Mouse (Mus musculus): ENCODE measurements around the gene E4f1. TPM values are rescaled to one million over a fixed set of nuclear protein-coding genes. Genes with fewer than 3 reads are reported as not detected.
"Not testable (repeated sequence)": the region's sequence is repeated elsewhere in the genome, so short reads cannot be mapped to it uniquely, and the experiment has no call there.

Gene E4f1
- total RNA-seq, 2 experiments from 2014 or later: 19.0 to 25.2 TPM

DNA sequence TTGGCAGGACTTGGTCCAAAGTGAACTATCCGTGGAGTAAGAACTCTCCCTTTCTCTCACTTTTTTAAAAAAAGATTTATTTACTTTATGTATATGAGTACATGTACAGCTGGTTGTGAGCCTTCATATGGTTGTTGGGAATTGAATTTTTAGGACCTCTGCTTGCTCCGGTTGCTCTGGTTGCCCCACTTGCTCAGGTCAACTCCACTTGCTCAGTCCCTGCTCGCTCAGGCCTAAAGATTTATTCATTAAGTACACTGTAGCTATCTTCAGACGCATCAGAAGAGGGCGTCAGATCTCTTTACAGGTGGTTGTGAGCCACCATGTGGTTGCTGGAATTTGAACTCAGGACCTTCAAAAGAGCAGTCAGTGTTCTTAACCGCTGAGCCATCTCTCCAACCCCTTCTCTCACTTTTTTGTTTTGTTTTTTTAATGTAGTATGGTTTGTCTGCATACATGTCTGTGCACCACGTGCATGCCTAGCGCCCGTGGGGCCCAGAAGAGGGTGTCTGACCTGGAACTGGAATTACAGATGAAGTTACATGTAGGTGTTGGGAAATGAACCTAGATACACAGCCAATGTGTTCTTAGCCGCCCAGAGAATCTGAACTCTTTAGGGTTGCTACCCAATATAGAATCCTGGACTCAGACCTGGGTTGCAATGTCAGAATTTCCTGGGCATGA is 14.4 kb downstream of the E4f1 start:
- DNase-seq: not testable (repeated sequence)

DNA sequence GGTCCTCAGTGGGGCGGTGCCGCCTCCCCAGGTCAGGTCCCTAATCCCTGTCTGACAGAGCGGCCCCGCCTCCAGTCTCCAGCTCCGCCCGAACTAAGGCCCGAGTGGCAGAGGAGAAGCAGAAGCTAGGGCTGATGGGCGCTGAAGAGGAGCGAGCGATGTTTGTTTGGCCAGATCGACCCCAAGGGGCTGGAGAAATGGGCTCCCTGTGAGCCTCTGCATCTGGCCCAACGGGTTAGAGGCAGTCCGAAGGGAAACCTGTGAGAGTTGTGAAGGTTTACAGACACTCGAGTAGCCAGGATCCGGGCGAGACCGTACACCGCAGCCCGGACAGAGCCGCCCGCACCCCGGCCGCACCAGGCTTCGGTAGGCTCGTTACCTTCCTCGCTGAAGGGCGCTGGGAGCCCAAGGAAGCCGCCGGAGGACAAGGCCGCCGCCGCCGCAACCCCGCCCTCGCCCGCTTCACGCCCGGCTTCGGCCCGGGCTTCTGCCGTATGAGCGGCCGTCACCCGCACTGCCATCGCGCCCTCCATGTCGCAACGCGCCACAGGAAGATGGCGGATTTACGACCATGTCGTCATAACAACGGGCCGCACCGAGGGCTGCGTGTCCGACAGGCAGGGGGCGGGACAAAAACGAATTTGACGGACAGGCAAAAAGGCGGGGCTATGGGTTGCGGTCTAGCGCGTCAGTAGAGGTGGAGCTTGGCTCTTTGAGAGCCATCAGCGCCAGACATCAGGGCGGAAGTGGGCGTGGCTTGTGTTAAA is 15.2 kb downstream of the E4f1 start:
- DNase-seq: peak; percentile 100

DNA sequence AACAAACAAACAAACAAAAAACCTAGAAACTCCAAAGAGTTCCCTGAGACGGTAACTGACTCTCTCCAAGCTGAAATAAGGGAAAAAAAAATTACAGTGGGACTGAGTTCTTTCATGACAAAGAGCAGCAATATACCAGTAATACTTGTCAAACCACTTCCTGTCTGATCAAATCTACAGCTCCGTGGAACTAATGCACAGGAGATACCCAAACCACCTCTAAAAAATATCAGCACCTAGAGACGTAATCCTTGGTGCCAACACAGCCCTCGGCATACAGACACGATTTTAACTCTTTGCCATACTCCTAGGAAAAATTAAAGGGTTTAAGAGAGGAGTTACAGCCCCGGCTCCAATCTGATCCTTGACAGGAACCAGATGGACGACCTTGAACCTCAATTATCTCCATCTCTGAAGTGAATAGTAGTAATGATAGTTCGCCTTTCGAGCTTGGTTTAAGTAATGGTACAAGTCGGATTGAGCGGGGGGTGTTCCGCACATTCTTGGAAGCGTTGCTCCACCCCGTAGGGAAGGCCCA is 15.8 kb downstream of the E4f1 start:
- DNase-seq: no peak

DNA sequence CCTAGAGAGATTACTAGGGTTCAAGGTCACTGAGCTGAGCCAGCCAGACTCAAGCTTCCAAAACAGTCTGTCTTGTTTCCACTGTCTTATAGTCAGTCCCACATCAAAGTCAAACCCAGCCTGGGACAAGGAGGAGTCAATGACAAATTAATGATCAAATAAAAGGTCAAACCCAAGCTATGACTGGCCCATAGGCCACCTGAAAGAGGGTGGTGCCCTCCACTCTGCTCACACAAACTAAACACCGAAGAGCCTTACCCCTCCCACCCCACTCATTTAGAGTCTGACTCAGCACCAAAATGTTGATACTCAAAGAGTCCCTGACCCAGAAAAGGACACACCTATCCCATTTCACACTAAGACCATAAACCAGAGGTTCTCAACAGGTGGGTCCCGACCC is 16.7 kb downstream of the E4f1 start:
- no peak for DNase-seq

DNA sequence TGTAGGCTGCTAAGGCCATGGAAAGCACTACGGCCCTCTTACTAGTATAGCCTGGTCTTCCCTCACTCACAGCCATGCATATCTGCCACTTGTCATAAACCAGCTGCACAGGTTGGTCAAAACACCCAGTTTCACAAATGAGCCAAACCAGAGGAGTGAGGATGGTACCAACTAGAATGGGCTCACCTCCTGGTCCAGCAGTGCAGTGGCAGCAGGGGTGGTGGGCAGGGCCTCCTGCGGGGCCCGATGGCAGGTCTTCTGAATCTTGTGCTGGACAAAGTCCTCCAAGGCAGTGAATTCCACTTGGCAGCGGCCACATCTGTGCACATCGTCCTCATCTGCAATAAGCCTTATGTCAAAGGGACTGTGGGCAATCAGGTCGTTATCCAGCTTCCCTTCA is 18.9 kb downstream of the E4f1 start:
- no peak for DNase-seq

DNA sequence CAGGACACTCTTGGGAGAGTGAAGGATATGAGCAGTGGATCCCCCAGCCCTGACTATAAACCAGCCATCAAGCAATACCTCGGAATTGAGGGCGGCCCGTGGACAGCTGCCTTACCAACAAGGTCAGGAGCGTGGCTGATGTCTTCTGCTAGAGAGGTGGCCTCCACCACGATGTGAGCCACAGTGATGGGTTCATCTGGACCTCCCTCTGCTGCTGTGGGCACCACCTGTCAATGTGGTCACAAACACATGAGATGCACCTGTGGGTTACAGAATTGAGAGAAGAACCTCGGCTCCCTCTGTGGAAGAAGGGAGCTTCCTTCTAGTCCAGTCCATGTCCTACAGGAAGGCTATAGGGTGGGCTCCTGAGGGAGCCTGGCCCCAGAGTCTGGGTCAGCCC is 20.6 kb downstream of the E4f1 start:
- DNase-seq: no peak

DNA sequence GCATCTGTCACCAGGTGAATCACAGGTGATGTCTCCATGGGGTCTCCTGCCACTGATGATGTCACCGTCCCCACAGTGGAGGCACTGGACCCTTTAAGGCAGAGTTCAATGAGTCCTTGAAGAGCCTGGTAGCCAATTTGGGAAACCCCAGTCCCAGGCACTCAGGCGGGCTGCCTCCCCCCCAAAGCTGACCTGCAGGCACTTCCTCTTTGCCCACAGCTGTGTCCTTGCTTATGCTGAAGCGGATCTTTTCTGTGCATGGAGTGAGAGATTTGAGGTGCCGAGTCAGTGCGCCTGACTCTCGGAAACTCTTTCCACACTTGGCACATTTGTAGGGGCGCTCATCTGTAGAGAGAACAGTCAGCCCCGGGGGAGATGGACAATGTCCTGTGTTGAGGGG is 23.5 kb downstream of the E4f1 start:
- no peak for DNase-seq

DNA sequence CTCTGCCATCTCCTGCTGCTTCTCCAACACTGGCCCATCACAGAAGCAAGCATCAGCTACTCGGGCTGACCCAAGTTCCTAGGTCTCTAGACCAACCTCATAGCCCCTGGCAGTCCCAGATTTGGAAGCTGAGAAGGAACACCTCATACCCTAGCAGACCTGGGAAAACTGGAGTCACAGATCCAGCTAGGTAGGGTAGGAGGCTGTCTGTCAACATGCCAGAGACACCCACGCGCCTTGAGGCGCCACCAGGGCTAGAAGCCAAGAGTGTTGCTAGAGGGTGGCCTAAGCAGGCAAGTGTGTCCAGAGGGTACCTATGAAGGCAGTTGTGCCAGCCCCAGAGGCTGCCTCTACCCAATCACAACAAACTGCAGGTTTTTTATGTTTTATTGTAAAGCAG is 26.7 kb downstream of the E4f1 start:
- no peak for DNase-seq

DNA sequence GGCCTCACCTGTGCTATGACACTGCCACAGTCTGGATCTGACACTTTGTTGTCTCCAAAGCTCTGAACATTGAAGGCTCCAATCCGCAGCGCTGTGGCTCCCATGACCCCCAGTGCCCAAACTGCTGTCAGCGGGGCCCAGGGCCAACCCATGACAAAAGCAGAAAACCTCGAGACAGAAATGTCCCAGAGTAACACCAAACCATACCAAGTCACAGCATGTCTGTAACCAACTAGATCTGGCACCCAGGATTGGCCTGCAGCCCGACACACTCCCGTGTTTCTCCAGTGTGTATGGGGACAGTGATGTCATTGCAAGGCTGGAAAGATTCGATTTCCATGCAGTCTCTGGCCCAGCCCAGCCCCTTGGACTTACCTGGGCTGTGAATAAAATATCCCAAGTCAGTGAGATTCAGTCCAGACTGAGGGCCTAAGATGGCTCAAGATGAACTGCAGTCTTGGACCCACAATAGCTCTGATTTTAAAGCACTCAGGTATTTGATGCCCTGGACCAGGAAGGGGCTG is 27.4 kb downstream of the E4f1 start, which contains the start of gene Dnase1l2:
Gene Dnase1l2 (minus strand): TSS at position 474 of the 524 bp plus-strand sequence.
- DNase-seq: no peak

DNA sequence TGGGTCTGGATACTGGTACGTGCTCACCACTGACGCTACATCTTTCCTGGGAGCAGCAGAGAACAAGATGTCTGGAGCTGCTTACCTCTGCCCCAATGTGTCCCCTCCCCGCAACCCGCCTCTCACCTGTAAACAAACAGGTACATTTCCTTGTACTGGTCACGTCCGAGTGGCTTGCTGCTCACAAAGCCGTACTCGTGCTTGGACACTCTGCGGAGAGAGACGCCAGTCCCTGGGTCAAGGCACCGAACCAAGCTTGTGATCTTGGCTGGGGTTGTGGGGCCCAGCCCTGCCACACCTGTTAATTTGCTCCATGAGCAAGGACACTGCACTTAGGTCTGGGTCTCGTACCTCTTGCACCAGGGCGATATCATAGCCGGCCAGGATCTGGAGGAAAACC is 28.0 kb downstream of the E4f1 start:
- no peak for DNase-seq

DNA sequence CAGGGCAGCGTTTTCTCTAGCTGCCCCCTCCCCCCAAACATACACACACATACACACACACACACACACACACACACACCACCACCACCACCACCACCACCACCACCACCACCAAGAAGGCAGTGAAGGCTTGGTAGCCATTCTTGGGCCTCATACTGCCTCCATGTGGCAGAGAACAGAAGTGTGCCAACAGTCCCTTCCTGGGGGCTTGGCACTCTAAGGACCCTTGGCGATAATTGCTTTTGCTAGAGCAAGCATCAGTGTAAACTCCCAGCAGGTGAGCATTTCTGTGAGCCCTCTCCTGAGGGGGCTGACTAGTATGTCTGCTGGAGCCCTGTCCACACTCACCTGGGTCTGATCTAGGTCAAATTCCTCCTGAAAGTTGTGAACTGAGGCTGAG is 29.0 kb downstream of the E4f1 start:
- DNase-seq: no peak

DNA sequence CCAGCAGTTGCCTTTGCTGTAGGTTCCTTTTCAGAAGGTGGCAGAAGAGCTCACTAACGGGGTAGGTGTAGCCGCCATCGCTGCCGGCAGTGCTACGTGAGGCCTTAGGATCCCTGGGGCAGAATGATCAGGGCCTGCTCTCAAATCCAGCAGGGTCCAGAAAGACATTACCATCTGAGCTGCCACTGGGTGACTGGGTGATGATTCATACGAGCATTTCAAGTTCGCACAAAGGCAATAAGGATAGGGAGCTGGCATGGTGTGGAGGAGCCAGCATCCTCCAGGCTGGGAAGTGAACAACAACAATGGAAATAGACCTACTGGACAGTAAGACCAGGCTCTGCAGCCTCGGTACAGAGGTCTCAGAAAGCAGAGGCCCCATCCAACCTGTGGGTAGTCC is 29.7 kb downstream of the E4f1 start:
- no peak for DNase-seq

DNA sequence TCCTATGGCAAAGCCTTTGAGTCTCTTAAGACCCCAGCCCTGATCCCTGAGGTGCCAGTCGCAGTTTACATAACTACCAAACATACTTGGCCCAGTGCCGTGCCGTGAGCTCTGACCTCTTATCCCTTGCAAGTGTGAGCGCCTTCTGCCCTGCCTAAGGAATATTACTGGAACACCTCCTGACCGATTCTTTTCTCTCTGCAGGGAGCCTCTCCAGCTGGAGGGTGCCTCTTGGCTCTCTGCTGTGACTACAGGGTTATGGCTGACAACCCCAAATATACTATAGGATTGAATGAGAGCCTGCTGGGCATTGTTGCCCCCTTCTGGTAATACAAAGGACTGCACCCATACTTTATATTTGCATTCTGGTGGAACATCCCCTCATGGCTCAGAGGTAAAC is 33.1 kb downstream of the E4f1 start:
- no peak for DNase-seq

DNA sequence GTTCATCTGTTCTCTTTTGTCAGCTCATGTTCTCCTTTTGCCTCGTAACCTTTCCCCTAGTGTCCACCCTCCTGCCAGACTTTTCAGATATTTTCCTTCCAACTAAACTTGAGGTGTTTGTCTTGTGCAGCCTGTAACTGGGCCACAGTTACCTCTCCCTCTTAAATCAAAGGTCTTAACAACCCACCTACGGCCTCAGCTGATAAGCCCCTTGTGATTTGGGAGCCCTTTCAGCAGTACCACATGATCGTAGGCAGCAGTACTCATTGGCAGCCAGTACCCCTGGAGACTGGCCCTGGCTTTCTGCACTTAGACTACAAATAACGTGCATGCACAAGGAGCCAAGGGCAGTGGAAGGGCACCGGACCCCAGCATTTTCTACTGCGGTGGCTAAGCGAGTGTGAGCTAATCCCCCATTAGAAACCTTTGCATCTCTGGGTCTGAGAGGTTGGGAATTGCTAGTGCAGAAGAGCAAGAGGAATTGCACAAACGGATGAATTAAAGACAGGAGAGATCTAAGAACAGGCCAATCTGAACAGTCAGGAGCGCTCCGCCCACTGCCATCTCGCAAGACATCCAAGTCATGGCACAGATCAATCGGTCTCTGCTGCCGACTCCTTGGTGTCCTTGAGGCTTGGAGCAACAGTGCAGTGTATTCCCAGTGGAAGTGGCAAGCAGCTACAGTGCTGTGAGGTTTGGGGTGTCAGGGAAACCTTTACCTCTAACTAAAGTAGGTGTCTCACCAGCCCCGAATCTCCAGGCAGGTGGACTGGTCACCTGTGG is 40.7 kb downstream of the E4f1 start:
- peak; percentile 64 for DNase-seq

DNA sequence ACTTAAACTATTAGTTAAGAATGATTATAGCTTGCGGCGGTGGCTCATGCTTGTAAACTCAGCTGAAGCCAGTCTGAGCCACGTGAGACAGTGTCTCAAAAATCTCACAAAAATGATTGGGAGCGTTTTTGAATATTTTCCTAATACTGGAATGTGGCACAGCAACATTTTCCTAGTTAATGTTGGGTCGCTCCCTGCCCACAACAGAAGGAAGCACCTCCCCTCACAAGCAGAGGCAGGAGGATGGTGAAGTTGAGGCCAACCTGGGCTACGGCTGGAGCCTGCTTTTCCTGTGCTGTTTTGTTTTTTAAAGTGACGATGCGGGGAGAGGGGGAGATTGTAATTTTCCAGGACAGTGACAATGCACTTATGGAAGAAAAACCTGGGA is 42.9 kb downstream of the E4f1 start:
- no peak for DNase-seq

DNA sequence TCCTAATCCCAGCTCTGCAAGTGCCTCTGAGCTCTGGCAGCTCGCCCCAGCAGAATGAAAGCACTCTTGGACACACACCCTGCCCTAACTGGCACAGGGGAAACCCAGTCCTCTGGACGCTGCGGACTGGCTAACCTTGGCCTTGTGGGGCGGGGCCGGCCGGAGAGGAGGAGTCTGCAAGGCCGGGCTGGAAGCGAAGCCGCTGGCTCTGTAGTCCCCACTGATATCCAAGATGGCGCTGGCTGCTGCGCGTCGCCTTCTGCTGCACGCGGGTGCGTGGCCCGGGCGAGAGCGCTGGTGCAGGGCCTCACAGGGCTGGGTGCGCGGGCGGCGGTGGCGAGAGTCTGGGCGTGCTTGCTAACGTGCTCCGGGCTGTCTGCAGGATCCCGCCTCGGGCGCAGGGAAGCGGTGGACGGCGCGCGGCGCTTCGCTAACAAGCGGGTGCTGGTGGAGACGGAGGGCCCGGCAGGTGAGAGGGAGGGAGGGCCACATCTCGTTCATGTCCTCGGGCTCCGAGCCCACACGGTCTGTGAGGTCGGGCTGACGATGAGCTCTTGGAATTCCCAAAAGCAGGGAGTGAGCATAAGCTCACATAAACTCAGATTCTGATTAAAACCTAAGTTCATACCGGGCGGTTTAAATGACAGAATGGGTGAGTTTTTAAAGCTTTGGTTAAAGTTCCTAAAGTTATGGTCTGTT is 43.5 kb downstream of the E4f1 start, which contains the start of gene Eci1:
Gene Eci1 (plus strand): TSS at position 171 of the 699 bp plus-strand sequence.
- DNase-seq: peak; percentile 99

DNA sequence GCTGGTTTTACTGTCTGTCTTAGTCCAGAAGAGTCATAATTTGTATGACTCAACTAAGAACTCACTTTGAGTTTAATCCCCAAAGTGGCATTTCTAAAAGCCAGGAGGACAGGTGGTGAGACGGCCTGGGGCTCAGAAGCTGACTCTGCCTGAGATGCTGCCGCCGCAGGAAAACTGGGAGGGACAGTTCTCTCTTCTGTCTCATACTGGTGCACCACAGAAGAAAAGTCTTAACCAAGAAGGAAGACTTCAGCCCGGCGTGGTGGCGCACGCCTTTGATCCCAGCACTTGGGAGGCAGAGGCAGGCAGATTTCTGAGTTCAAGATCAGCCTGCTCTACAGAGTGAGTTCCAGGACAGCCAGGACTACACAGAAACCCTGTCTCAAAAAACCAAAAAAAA is 44.2 kb downstream of the E4f1 start:
- DNase-seq: no peak

DNA sequence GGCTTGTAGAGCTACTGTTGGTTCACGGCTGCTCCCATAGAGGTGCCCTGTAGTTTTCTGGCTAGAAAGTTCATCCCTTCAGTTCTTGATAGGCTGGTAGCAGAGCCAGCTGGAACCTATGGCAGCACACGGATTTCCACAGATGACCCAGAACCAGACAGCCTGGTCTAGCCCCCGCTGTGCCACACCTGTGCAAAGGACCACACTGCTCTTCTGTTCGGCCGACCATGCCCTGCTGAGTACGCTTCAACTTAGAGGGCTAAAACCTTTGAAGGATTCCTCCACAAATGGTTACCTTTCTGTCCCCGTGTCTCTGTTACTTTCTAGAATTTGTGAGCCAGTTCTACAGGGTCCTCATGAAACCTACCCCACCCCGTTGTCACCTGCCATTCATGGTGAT is 44.8 kb downstream of the E4f1 start:
- not testable (repeated sequence) for DNase-seq

DNA sequence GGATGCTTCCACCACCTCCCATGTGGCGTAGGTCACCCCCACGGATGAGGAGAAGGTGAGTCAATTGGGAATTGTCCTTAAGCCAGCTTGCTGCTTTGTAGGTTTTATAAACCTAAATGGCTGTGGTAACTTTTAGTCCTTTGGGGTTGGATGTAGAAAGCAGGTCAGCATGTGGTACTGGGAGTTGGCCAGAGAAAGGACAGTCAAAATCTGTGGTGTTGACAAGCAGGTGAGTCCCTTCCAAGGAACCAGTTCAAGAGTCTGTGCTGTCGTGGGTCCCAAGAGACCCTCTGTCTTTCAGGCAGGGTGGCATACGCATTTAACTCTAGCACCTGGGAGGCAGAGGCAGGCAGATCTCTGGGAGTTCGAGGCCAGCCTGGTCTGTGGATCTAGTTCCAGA is 45.6 kb downstream of the E4f1 start:
- DNase-seq: no peak

DNA sequence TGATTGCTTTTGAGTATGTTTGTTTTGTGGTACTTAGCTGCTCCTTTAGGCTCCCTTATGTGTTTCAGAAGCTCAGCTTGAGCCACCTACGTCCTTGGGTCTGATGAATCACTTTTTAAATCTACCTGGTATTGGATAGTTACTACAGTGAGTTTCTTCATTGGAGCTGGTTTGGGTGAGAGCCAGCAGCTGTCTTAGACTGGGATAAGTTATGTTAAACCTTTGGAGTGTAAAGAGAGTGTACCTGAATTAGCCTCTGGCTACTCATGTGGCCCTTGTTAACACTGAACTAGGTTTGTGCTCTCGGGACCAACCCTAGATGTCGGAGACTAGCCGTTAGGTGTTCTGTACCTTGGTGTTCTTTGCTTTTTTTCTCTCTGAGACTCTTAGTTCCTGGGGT is 47.0 kb downstream of the E4f1 start:
- no peak for DNase-seq

DNA sequence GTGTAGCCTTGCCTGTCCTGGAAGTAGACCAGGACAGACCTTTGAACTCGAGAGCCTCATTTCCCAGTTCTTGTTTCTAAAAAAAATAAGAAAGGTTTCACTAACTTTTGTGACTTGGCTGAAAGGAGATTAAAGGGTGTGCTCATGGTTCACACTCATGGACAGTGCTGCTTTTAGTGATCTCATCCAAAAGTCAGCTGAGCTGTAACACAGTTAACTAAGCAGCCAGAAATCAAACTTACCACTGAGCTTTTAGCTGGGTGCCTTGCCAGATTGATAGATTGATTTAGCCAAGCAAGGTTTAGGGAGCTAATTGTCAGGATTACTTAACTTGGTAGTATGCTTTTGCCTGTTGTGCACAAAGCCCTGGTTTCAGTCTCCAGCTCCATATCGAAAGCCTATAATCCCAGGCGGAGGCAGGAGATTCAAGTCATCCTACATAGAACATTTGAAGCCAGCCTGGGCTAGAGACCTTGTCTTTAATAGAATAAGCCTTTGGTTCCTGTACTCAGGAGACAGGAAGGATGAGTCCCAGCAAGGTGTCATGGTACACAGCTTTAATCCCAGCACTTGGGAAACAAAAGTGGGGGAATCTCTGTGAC is 54.0 kb downstream of the E4f1 start:
- no peak for DNase-seq

DNA sequence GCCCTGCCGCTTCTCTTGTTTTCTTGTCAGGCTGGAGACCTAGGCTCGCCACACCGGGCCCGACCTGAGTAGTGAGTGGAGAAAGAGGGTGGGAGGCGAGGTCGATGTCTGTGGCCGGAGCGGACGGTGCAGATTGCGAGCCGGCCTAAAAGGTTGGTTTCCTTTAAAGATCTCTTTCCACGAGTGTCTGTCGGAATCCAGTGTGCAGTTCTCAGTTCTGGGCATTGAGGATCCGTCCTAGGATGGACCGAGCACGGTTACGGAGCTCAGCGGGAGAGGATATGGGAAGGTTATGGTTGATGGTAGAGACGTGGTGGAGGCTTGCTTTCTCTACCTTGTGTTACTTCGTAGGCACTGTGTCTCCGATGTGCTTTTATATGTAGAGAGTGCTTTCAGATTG is 55.1 kb downstream of the E4f1 start:
- DNase-seq: no peak
